Mouse (Mus musculus) erythroblast, embryonic 14.5 days (primary cell): ENCODE data around the gene Ssu72.

Experiments used
- GATA1 ChIP-seq: IDR thresholded peaks from 2 replicates; pipeline ENCODE4 v1.6.1; 2012; ENCODE audit warnings: low read length, inconsistent platforms, mixed read lengths
- TAL1 ChIP-seq: IDR thresholded peaks from 3 replicates; pipeline ENCODE4 v1.6.1; 2012; ENCODE audit warnings: low read length, inconsistent platforms, mixed read lengths

- TF ChIP-seq TAL1 (no peak), GATA1 (no peak)
Observed at GRCm38 (mm10) chr4:155704721-155705591, at the start of gene Ssu72.
